Mouse (Mus musculus) liver, embryonic 13.5 days (tissue): Measurements from ENCODE around the gene Scarb2. TPM values are rescaled to one million over a fixed set of nuclear protein-coding genes. Genes with fewer than 3 reads are reported as not detected.

Experiments used
- ATAC-seq: fragments of 200-750 bp; cut with Nextera tagmentation; 2 replicates; pipeline ENCODE4 v1.8.0; 2017; ENCODE audit warnings: low read depth, mild to moderate bottlenecking, moderate number of reproducible peaks, moderate library complexity
- DNase-seq: peaks from one replicate; pipeline ENCODE4 v3.0.0; 2022
- H3K27ac ChIP-seq: fragments of 300-500 bp; sonication (generic); 2 replicates; pipeline ENCODE4 v1.5.1; 2015; ENCODE audit warnings: moderate library complexity, mild to moderate bottlenecking, inconsistent platforms
- H3K27me3 ChIP-seq: fragments of 300-500 bp; sonication (generic); 2 replicates; pipeline ENCODE4 v1.6.1; 2015; ENCODE audit warnings: mild to moderate bottlenecking, inconsistent platforms
- H3K36me3 ChIP-seq: fragments of 300-500 bp; sonication (generic); 2 replicates; pipeline ENCODE4 v1.6.1; 2015; ENCODE audit warnings: mild to moderate bottlenecking, inconsistent platforms
- H3K4me1 ChIP-seq: fragments of 300-500 bp; sonication (generic); replicated peaks from 2 replicates; pipeline ENCODE4 v1.6.1; 2015; ENCODE audit warnings: inconsistent platforms
- H3K4me2 ChIP-seq: fragments of 300-500 bp; sonication (generic); 2 replicates; pipeline ENCODE4 v1.6.1; 2015; ENCODE audit warnings: inconsistent platforms, mild to moderate bottlenecking, moderate library complexity
- H3K4me3 ChIP-seq: fragments of 300-500 bp; sonication (generic); replicated peaks from 2 replicates; pipeline ENCODE4 v1.5.1; 2015; ENCODE audit warnings: mild to moderate bottlenecking, inconsistent platforms
- H3K9ac ChIP-seq: fragments of 300-500 bp; sonication (generic); 2 replicates; pipeline ENCODE4 v1.6.1; 2015; ENCODE audit warnings: mild to moderate bottlenecking, inconsistent platforms
- H3K9me3 ChIP-seq: fragments of 300-500 bp; sonication (generic); replicated peaks from 2 replicates; pipeline ENCODE4 v1.6.1; 2016; ENCODE audit warnings: inconsistent platforms
- WGBS: fragments of 180-500 bp; shearing (Covaris S2); methylation state at CpG from one replicate; pipeline ENCODE4 v1.1.7; 2015; ENCODE audit not compliant: insufficient replicate concordance; 5-methylcytosine and 5-hydroxymethylcytosine counted together
- polyA plus RNA-seq: library from polyadenylated mRNA; unstranded; fragments of >200 nt; fragmentation: Nextera tagmentation; extraction: Ambion mirVana; gene quantifications from 2 replicates; pipeline ENCODE4 v1.2.1, GENCODE M21; 2015

The Scarb2 gene
- polyA plus RNA-seq, 1 experiment from 2014 or later, result 5.1 TPM

DNA sequence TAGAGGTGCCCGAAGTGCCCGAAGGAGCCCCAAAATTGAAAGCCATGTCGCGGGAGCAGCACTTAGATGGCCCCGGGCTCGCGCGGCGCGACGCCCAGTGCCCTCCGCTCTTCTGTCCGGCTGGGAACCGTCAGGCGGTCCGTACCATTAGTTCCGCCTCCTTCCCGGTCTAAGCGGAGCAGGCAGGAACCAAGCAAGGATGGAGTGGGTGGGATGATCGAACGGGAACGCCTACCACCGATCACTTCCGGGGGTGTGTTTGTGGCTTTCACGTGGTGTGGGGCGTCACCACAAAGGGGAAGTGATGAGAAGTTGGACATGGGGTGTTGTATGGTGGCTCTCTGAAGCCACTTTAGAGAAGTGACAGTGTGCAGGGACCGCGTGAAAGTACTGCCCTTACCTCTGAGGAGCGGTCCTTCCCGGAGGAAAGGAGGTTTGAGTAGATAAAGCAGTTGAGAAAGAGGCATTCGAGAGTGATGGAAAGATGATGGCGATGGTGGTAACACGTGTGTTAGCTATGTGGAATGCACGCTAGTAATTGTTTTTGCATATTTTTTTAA lies 71.5 kb downstream of the Scarb2 start, which contains the start of gene Nup54:
Nup54 (minus strand) TSS at position 195 of the 560 bp plus-strand sequence.
- ATAC-seq, result peak; percentile 96
- no peaks in the 10 kb centered on the region for H3K9me3 ChIP-seq
- H3K4me3 ChIP-seq, result peak within 1 kb of the TSS; percentile 84

GRCm38 (mm10) chr5:92434571-92434985 lies 72.1 kb downstream of the Scarb2 start:
- Histone ChIP-seq H3K27me3 (no peaks in the 10 kb centered on the region), H3K9me3 (no peaks in the 10 kb centered on the region), H3K36me3 (peaks cover 9% of the 10 kb centered on the region), H3K4me3 (peak overlapping the region; percentile 84), H3K9ac (peak overlapping the region; percentile 95), H3K27ac (peak overlapping the region; percentile 93), H3K4me2 (peak overlapping the region; percentile 73), H3K4me1 (peaks cover 32% of the 10 kb centered on the region)
- ATAC-seq (peak; percentile 78), DNase-seq (peak; percentile 59)
- 0% methylated on average over 32 of the region's 39 CpGs for WGBS

More for the DNA sequence above, 71.5 kb downstream of the Scarb2 start, which contains the start of gene Nup54:
- WGBS, result 1% methylated on average over 34 of the region's 34 CpGs
- peaks cover 32% of the 10 kb centered on the region for H3K4me1 ChIP-seq
- H3K27me3 ChIP-seq, result no peaks in the 10 kb centered on the region
- DNase-seq, result peak; percentile 93
- H3K36me3 ChIP-seq, result peaks cover 8% of the 10 kb centered on the region
- peak within 1 kb of the TSS; percentile 95 for H3K9ac ChIP-seq
- H3K4me2 ChIP-seq, result peak within 1 kb of the TSS; percentile 73
- H3K27ac ChIP-seq, result peak within 1 kb of the TSS; percentile 93

DNA sequence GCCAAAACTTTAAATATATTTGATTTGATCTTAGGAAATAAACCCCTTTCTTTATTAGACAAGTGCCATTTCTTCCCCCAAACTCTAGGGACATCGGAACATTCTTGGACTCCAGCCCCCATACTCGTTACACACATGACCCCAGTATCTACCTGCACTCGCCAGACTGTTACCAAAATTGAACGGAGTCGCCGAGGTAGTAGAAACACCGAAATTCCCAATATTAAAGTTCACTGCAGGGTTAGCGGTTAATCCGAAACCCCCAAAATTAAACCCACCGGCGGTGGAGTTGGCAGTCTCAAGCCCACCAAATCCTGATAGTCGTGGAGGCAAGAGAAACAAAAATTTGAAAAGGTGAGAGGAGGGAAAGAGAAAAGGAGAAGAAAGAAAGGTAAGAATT lies 72.6 kb downstream of the Scarb2 start:
- Histone ChIP-seq H3K9me3 (no peaks in the 10 kb centered on the region), H3K27me3 (no peaks in the 10 kb centered on the region), H3K4me3 (peak overlapping the region; percentile 84), H3K4me1 (peaks cover 30% of the 10 kb centered on the region), H3K36me3 (peaks cover 14% of the 10 kb centered on the region), H3K4me2 (peak overlapping the region; percentile 73), H3K27ac (peak overlapping the region; percentile 93), H3K9ac (peak overlapping the region; percentile 95)
- ATAC-seq (no peak), DNase-seq (peak; percentile 9)
- 1% methylated on average over 12 of the region's 12 CpGs for WGBS

DNA sequence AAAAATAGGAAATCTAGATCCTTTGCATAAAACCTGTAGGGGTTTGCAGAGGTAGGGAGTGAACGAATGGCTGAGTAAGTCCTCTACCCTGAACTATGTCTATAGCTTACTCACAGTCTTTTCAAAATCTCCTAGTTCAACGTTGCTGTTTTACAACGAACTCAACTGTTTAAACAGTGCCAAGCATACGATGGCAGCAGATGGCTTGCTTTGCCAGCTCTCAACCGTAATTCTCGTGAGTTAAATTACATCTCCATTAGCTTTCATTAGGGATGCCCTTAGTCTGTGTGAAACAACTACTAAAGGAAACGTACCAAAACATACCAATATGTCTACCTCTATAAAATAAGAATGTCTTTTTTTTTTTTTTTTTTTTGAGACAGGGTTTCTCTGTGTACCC lies 75.0 kb downstream of the Scarb2 start:
- no peak for ATAC-seq
- H3K36me3 ChIP-seq, result peaks cover 39% of the 10 kb centered on the region

DNA sequence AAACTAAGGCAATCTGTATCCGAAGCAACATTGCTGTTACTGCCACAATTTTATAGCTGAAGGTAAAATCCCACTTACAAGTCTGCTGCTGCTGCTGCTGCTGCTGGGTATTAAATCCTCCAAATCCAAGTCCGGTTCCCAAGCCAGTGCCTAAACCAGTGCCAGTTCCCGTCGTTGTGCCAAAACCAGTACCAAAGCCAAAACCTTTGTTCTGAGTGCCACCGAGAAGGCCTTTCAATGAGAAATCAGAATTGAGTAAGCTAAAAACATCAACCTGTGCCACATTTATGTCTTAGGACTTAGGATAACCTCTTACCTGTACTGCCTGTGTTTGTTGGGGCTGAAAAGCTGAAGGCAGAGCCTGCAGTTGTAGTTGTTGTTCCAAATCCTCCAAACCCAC lies 75.9 kb downstream of the Scarb2 start:
- 86% methylated on average over 5 of the region's 5 CpGs for WGBS
- DNase-seq, result no peak

More for the DNA sequence above, 75.0 kb downstream of the Scarb2 start:
- Histone ChIP-seq H3K27ac (no peak overlapping the region), H3K9ac (no peak overlapping the region), H3K4me1 (peaks cover 15% of the 10 kb centered on the region), H3K9me3 (no peaks in the 10 kb centered on the region), H3K4me2 (no peak overlapping the region), H3K4me3 (no peak overlapping the region), H3K27me3 (no peaks in the 10 kb centered on the region)
- 85% methylated on average over 7 of the region's 7 CpGs for WGBS
- DNase-seq, result no peak

DNA sequence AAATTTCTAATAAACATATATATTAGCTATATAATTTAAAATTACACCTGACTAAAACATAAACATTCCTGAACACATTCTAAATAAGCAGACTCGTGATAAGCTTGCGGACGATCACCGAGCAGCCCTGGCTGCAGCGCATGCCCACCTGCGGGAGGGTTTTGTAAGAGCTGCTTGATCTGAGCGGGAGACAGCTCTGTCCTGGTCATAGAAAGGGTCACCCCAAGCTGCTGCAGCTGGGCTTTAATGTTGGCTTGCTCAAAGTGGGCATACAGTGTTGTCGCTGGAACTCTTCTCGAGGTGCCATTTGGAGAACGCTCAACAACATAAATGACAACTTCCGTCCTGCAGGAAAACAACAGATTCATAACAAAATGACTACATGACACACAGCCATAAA lies 82.5 kb downstream of the Scarb2 start:
- no peak overlapping the region for H3K4me3 ChIP-seq
- no peak for DNase-seq
- H3K27me3 ChIP-seq, result no peaks in the 10 kb centered on the region
- ATAC-seq, result no peak
- H3K36me3 ChIP-seq, result peaks cover 88% of the 10 kb centered on the region
- no peaks in the 10 kb centered on the region for H3K9me3 ChIP-seq
- H3K27ac ChIP-seq, result no peak overlapping the region
- no peak overlapping the region for H3K4me2 ChIP-seq
- H3K4me1 ChIP-seq, result no peaks in the 10 kb centered on the region
- whole genome bisulfite sequencing, result 89% methylated on average over 11 of the region's 11 CpGs
- no peak overlapping the region for H3K9ac ChIP-seq

More for the DNA sequence above, 75.9 kb downstream of the Scarb2 start:
- Histone ChIP-seq H3K9ac (no peak overlapping the region), H3K27ac (no peak overlapping the region), H3K36me3 (peaks cover 43% of the 10 kb centered on the region), H3K27me3 (no peaks in the 10 kb centered on the region), H3K4me2 (no peak overlapping the region), H3K9me3 (no peaks in the 10 kb centered on the region), H3K4me1 (peaks cover 15% of the 10 kb centered on the region), H3K4me3 (no peak overlapping the region)
- ATAC-seq, result no peak

- no peak overlapping the region for H3K9ac ChIP-seq
- no peaks in the 10 kb centered on the region for H3K9me3 ChIP-seq
- WGBS, result 79% methylated on average over 8 of the region's 8 CpGs
- ATAC-seq, result no peak
- no peak overlapping the region for H3K4me2 ChIP-seq
- H3K27me3 ChIP-seq, result no peaks in the 10 kb centered on the region
- H3K4me3 ChIP-seq, result no peak overlapping the region
- DNase-seq, result no peak
- peaks cover 46% of the 10 kb centered on the region for H3K36me3 ChIP-seq
- H3K4me1 ChIP-seq, result no peaks in the 10 kb centered on the region
- no peak overlapping the region for H3K27ac ChIP-seq
Measured at GRCm38 (mm10) chr5:92413982-92414375, 92.7 kb downstream of the Scarb2 start.

GRCm38 (mm10) chr5:92413271-92413981 lies 93.2 kb downstream of the Scarb2 start:
- WGBS, result 75% methylated on average over 11 of the region's 11 CpGs
- DNase-seq, result no peak
- Histone ChIP-seq H3K36me3 (peaks cover 43% of the 10 kb centered on the region), H3K27ac (no peak overlapping the region), H3K4me3 (no peak overlapping the region), H3K27me3 (no peaks in the 10 kb centered on the region), H3K4me2 (no peak overlapping the region), H3K9ac (no peak overlapping the region), H3K9me3 (no peaks in the 10 kb centered on the region), H3K4me1 (no peaks in the 10 kb centered on the region)
- ATAC-seq, result 0 out of 2 replicates have a peak, but pooled peaks have one; percentile 20

- ATAC-seq (no peak), DNase-seq (no peak)
- no peaks in the 10 kb centered on the region for H3K27me3 ChIP-seq
- no peak overlapping the region for H3K4me3 ChIP-seq
- 53% methylated on average over 7 of the region's 7 CpGs for WGBS
- H3K4me1 ChIP-seq, result no peaks in the 10 kb centered on the region
- peaks cover 26% of the 10 kb centered on the region for H3K36me3 ChIP-seq
- no peak overlapping the region for H3K9ac ChIP-seq
- H3K9me3 ChIP-seq, result no peaks in the 10 kb centered on the region
- H3K4me2 ChIP-seq, result no peak overlapping the region
- H3K27ac ChIP-seq, result no peak overlapping the region
Measured at GRCm38 (mm10) chr5:92411461-92412140, 95.0 kb downstream of the Scarb2 start.

GRCm38 (mm10) chr5:92410486-92410885 lies 96.1 kb downstream of the Scarb2 start:
- 83% methylated on average over 5 of the region's 5 CpGs for WGBS
- Histone ChIP-seq H3K36me3 (peaks cover 15% of the 10 kb centered on the region), H3K4me2 (no peak overlapping the region)

GRCm38 (mm10) chr5:92409361-92410155 lies 97.1 kb downstream of the Scarb2 start:
- Histone ChIP-seq H3K9me3 (no peaks in the 10 kb centered on the region), H3K4me2 (no peak overlapping the region), H3K27ac (no peak overlapping the region), H3K9ac (no peak overlapping the region), H3K4me1 (no peaks in the 10 kb centered on the region), H3K27me3 (no peaks in the 10 kb centered on the region), H3K4me3 (no peak overlapping the region), H3K36me3 (peaks cover 8% of the 10 kb centered on the region)
- no peak for DNase-seq
- ATAC-seq, result no peak
- 71% methylated on average over 9 of the region's 9 CpGs for WGBS

More at GRCm38 (mm10) chr5:92410486-92410885, 96.1 kb downstream of the Scarb2 start:
- Histone ChIP-seq H3K27ac (no peak overlapping the region), H3K4me3 (no peak overlapping the region), H3K27me3 (no peaks in the 10 kb centered on the region), H3K9ac (no peak overlapping the region), H3K9me3 (no peaks in the 10 kb centered on the region), H3K4me1 (no peaks in the 10 kb centered on the region)
- ATAC-seq (no peak), DNase-seq (no peak)
